Mouse (Mus musculus): ENCODE measurements around the gene Coro2a.

- TF ChIP-seq CTCF (IDR thresholded peaks at IDR 0.05; ENCODE audit: control insufficient read depth, insufficient read depth, insufficient read length) (no peak), MYOG (IDR thresholded peaks at IDR 0.05; ENCODE audit: control insufficient read depth, extremely low read depth, insufficient read length) (no peak), MYOD1 (IDR thresholded peaks at IDR 0.05; ENCODE audit: control insufficient read depth, insufficient read length, low read depth) (no peak), MAX (IDR thresholded peaks at IDR 0.05) (no peak)
These were observed 108.9 kb downstream of the Coro2a start for GRCm38 (mm10) chr4:46493071-46493470.

All from C2C12 (cell line).